Mouse (Mus musculus) heart, postnatal 4 days (tissue): ENCODE measurements around the gene Gigyf2. TPM values are rescaled to one million over a fixed set of nuclear protein-coding genes. Genes with fewer than 3 reads are reported as not detected.

Source experiments
- DNase-seq: peaks from one replicate; pipeline ENCODE4 v3.0.0; 2021
- total RNA-seq, 2 experiments: library from RNA; stranded (reverse); gene quantifications; 2 replicates each; pipeline ENCODE4 v1.2.3; 2021

The Gigyf2 gene
- total RNA-seq, 2 experiments from 2014 or later = 46.6 to 46.9 TPM

DNA sequence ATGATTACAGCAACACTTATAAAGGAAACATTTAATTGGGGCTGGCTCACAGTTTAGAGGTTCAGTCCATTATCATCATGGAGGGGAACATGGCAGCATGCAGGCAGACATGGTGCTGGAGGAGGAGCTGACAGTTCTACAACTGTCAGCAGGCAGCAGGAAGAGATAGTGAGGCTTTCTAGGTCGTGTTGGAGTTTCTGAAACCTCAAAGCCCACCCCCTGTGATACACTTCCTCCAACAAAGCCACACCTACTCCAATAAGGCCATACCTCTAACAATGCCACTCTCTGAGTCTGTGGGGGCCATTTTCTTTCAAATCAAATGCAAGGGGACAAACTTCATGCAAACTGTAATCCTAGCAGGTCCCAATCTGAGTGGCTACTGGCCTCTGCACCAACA lies 5.7 kb upstream of the Gigyf2 start:
- no peak for DNase-seq

- no peak for DNase-seq
Observed at GRCm38 (mm10) chr1:87322778-87323177, 4.0 kb upstream of the Gigyf2 start.

DNA sequence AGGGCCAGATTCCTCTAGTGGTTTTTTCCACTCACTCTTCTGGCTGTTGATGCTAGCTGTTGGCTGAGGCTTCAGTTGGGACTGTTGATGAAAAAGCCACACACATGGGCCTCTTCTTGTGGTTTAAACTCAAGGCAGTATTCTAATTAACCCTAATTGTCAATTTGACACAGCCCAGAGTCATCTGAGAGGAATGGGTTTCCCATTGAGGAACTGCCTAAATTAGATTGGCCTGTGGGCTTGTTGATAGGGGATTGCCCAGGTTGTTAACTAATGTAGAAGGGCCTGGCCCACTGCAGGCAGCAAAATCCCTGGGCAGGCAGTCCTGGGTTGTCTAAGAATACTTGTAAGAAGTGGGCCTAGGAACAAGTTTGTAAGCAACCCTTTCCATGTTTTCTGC lies 2.1 kb upstream of the Gigyf2 start:
- DNase-seq = no peak

DNA sequence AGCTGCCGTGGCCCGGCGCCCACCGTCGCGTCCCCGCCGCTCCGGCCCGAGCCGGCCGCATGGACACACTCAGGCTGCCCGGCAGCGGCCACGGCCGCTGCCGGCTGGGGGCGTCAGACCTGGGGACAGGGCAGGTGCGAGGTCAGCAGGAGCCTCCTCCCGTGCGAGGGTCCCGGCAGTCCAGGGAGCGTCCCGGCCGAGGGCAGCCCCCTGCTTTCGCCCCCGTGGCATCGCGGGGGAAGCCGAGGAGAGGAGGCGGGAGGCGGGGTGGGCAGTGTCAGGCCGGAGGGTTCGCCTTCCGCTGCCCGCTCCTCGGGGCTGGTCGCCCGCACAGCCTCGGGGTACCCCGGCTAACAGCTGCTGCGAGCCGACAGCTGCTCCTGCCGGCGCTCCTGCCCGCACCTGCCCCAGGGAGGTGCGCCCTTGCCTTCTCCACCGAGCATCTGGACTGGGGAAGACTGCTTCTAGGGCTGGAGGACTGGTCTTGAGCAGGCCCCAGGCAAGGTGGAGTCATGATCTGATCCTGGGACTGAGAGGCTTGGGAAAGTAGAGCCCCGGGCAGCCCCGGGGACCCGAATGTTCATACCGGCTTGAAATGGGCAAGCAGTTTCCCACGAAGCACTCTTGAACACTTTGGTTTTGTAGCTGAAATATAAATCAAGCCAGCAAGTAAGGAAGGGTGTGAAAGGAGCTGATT lies 515 bp downstream of the Gigyf2 start:
- DNase-seq = peak; percentile 57

DNA sequence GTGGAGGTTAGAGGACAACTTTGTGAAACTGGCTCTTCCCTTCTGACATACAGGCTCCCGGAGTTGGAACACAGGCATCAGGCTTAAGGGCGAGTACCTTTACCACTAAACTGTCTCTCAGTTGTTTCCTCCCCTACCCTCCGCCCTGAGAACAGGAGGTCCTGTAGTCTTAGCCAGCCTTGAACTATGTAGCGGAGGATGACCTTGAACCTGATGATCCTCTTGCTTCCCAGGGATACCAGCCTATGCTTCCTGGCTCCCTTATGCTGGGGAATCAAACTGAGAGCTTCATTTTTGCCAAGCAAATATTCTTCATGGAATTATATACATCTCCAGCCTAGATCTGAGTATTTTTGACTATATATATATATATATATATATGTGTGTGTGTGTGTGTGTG lies 5.0 kb downstream of the Gigyf2 start:
- DNase-seq = no peak

DNA sequence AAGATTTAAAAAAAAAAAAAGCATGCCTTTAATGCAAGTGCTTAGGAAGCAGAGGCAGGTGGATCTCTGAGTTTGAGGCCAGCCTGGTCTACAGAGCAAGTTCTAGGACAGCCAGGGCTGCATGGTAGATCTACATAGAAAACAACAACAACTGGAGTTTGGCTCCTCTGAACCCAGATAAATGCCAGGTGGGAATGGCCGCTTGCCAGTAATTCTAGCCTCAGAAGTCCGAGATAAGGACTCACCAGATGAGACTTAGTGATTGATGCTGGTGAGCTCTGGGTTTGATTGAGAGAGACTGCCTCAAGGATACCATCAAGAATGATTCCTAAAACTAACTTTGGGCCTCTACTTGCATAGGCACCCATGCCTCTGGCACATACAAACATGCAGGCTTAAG lies 23.8 kb downstream of the Gigyf2 start:
- peak; percentile 5 for DNase-seq

DNA sequence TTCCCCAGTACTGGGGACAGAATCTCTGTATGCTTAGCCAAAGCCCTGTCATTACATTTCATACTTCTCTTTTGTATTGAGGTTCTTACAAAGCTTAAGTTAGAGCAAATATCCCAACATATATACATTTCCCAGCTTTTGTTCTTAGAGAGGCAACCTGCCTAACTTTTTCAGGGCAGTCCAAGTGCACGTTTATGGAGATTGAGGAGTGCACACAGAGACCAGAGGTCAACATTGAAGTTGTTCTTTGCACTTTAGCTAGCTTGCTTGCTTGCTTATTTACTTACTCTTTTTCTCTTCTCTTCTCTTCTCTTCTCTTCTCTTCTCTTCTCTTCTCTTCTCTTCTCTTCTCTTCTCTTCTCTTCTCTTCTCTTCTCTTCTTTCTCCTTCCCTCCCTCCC lies 33.5 kb downstream of the Gigyf2 start:
- DNase-seq = no peak

GRCm38 (mm10) chr1:87378024-87378560 lies 51.3 kb downstream of the Gigyf2 start:
- DNase-seq = no peak

GRCm38 (mm10) chr1:87379919-87380318 lies 53.1 kb downstream of the Gigyf2 start:
- DNase-seq = no peak

- no peak for DNase-seq
Observed at GRCm38 (mm10) chr1:87381152-87381551, 54.4 kb downstream of the Gigyf2 start.

- DNase-seq = no peak
Observed at GRCm38 (mm10) chr1:87386436-87387092, 59.8 kb downstream of the Gigyf2 start.

DNA sequence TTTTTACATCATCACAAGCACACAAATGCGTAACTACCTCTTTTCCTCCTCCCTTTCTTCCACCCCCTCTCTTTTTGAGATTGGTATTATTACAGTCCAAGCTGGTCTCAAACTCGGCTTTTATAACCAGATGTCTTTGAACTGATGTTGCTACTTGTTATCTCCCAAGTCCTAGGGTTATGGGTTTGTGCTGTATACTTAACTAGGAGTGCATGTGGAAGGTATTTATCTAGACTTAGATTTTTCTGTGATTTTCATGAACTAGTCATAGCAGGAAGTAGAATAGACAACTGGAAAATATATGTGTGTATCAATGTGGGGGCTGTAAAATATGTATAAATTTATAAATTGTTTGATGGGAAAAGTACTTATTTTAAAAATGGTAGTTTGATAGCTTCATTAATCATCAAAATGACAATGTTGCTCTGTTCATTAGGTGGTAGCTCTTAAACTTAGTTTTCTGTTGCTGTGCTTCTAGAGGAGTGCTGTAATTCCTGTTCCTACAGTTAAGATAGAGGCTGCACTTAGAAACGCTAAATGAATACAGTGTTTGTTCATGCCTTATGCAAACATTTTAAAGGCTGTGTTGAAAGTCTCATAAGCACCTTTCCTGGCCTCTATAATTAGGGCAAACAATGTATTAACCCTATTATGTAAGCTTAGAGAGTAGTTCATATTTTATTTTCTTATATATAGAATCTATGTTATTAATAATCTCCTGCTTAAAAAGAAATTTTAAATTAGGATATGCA lies 66.8 kb downstream of the Gigyf2 start:
- DNase-seq = no peak

DNA sequence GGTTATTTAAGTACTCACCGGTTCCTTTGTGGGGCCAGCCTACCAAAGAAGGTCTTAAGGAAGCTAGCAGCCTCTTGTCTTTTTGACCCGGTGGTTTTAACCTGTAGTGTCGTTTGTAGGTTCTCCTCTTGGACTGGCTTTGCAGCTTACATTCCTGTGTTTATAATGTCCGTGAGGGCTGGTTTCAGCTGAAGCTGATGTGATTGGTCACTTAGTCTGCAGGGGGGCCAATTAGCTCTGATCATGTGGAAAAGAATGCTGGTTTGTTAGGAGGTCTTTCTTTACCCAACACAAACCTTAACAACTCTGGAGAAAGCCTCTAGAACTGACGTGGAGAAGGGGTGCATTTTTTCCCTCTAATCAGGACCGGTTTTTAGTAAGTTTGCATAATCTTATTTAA lies 67.8 kb downstream of the Gigyf2 start, which contains the start of gene Kcnj13:
Gene Kcnj13 (minus strand): TSS at position 136 of the 400 bp plus-strand sequence.
- no peak for DNase-seq

DNA sequence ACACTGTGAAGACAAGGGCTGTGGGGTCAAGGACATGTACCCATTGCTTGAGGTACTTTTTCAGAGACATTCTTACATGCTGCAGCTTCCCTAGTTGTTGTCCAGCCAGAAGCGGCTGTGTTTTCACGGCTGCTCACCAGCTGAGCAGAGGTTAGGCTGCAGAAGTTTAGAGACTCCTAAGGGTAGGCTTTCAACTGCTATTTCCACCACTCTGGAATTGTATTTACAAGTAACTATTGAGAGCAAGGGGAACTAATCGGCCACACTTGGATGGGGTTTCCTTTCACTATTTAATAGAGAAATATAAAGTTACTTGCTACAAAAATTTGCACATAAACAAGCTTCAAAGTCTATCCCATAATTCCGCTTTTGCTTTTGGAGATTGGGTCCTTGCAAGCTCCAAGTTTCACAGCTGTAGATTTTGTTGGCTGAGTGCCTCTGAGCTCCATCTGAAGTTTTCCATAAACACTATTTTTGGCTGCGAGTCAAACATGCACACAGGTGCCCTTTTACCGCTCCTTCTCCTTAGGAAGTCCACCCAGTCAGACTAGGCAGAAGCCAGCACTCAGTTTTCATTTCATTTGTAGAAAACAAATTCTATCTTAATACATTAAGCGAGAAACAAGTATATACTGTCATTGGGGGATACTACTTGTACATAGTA lies 70.3 kb downstream of the Gigyf2 start:
- DNase-seq = peak; percentile 8

- DNase-seq = no peak
Observed at GRCm38 (mm10) chr1:87404710-87405109, 77.9 kb downstream of the Gigyf2 start.

DNA sequence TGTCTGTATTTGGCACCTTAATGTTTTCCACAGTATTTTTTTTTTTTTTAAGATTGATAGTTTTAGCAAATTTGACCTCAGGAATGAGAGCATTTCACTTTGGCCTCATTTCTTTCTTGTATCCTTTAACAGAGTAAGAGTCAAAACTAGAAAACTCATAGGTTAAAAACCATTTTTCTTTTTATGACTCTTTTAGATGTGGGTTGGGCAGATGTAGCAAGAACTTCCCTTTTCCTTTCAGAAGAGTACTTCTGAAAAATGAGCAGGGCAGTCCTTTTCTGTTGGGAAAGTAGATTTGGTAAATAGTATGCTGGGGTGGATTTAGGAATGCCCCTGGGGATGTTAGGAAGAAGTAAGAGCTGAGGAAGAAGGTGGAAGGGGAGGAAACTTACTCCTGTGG lies 79.2 kb downstream of the Gigyf2 start:
- no peak for DNase-seq

- no peak for DNase-seq
Observed at GRCm38 (mm10) chr1:87409380-87409779, 82.6 kb downstream of the Gigyf2 start.

DNA sequence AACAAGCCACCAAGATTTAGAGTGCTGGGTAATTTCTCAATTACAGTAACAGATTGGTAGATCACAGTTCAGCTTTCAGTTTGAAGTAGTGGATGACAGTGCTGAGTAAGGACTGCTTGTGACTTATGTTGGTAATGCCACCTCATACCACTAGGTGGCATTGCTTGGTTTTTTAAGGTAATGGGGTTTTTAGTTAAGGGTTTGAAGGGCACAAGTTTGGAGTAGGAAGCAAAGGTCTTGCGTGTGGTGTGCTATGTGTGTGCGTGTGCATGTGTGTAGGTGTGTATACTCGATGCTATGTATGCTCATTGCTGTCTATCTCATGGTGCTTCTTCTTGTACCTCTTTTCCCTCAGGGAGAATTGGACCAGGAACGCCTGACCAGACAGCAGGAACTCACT lies 91.9 kb downstream of the Gigyf2 start:
- DNase-seq = no peak

- no peak for DNase-seq
Observed at GRCm38 (mm10) chr1:87435125-87435524, 108.3 kb downstream of the Gigyf2 start.

DNA sequence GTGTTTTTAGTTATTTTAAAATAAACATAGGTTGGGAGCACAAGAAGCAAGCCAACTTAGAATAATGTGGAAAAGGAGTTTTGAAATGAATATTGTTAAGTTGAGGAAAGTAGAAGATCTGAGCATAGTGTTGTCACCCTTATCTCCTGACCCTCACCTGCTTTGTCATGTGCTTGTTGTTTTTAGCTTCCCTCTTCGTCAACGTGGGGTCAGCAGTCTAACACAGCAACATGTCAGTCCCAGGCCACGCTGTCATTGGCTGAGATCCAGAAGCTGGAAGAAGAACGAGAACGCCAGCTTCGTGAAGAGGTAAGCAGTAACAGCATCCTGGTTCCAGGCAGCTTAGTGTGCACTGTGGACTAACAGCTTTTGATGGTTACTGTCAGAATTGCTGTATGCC lies 109.8 kb downstream of the Gigyf2 start:
- DNase-seq = no peak

GRCm38 (mm10) chr1:87447183-87448104 lies 120.6 kb downstream of the Gigyf2 start:
- DNase-seq = peak; percentile 76

- no peak for DNase-seq
Observed at GRCm38 (mm10) chr1:87449432-87449831, 122.6 kb downstream of the Gigyf2 start.
